Mouse (Mus musculus): ENCODE data around the gene Emcn. TPM values are rescaled to one million over a fixed set of nuclear protein-coding genes. Genes with fewer than 3 reads are reported as not detected.

Gene Emcn
- total RNA-seq, 2 experiments from 2014 or later: 26.3 to 27.4 TPM

DNA sequence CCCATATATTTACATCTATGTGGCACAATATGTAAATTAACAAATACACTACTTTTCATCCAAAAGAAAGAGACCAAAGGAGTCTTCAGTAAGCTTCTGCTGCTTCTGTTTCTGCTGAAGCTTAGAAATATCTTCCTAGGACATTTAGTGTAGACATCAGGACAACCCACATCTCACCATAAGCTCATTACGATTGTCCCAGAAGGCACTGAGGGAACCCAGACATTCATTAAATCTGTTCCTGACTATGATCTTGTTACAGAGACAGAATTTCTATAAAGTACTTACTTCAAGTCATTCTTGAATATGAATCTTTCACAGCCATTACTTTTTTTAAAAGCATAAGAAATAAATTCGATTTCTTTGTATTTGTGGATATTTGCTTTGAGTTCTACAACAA is 41.4 kb downstream of the Emcn start:
- DNase-seq (ENCODE audit: low spot score in 2 of 2): no peak

DNA sequence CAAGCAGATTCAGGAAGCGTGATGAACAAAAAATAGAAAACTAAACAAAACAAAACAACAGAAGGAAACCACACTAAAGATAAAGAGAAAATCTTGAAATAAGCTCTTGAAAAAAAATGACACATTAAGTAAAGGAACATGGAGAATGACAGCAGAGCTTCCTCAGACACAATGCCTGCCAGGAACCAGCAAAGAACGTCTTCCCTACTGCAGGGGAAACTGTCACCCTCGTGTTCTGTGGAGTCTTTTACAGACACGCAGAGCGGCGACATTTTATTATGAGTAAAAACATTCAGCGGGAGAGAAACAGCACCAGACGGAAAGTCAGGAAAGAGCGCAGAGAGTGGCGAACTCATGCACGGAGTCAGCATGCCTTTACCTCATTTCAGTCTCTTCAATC is 54.7 kb downstream of the Emcn start:
- no peak for DNase-seq (ENCODE audit: low spot score in 2 of 2)

DNA sequence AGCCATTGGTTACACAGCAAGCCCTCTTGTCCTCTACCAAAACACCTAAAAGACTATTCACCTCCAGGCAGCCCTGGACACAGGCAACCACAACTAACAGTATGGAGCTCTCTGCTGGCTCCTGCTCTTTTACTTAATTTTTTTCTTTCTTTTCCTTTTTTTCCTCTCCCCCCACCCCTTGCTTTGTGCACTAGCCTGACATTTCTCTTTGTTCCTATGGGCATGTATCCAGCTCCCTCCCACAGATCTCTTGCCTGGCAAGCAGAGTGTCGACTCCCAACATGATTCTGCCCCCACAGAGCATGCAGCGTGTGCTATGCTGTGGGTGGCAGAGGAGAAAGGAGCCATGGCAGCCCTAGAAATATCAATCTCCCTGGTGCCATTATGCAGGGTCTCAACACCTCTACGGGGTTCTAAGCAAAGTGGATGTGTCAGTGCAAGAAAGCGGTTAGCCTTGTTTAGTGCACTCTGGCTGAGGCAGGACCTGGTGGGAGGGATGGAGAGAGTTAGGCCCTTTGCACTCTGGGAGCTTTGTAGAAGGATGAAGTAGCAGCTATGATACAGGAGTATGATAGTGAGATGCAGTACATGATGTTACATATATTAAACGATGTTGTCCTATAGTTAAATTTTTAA is 74.7 kb downstream of the Emcn start:
- DNase-seq (ENCODE audit: low spot score in 2 of 2): no peak

DNA sequence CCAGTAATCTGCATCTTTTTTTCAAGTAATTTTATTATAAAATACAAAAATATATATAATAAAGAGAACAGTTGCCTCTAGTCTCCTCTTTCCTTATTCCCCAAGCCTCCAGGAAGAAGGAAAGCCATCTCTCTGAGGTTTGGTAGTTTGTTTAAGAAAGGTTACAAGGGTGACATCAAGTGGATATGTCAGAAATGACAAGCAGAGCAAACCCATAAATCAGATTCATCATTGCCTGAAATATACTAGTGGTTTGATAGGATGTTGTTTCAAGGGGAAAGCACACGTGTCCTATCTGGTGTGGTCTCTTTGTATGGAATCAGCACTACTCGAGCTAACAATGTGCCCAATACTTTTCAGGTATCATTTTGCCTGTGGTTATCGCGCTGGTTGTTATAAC is 77.8 kb downstream of the Emcn start:
- no peak for DNase-seq (ENCODE audit: low spot score in 2 of 2)

DNA sequence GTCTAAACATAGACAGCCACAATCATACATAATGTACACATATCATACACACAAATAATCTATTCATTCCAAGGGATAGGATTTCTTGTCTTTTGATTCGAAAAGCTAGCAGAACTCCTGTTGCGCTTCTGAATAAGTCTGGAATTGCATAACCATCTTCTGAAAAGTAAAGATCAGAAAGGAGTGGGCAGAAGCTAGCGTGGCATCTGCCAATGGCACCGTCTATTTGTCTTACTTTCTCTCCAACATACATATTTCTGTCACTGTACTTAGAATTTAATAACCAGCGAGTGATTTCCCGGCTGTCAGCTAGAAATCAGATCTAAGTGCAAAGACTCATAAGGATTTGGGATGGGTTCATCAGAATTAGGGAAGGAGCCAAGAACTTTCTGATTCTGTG is 88.6 kb downstream of the Emcn start:
- no peak for DNase-seq (ENCODE audit: low spot score in 2 of 2)

DNA sequence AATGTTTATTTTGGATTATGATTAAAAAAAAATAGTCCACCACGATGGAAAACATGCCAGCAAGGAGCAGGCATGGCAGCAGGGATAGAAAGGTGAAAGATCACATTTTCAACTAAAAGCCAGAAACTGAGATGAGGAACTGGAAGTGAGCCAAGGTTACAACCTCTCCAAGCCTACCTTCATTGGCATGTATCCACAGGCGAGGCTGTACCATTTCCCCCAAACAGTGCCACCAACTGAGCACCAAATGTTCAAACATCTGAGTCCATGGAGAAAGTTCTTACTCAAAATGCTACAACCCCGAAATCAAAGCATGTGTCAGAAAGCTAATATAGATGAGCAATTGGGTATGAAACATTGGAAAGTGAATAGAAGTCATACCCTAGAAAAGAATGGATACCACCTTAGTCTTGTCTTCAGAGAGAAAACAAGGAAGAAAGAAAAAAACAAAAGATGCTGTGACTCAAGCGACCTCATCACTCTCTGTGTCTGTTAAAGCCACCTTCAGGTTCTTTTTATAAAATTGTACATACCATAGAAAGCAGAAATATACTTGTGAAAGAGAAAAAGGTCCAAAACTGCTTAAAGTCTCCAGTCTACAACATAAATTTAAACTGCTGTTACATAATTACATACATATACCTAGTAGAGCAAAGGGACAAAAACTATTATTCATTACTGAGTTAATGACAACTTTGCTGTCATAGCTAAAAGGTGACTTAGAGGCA is 124.2 kb downstream of the Emcn start:
- DNase-seq (ENCODE audit: low spot score in 2 of 2): no peak

DNA sequence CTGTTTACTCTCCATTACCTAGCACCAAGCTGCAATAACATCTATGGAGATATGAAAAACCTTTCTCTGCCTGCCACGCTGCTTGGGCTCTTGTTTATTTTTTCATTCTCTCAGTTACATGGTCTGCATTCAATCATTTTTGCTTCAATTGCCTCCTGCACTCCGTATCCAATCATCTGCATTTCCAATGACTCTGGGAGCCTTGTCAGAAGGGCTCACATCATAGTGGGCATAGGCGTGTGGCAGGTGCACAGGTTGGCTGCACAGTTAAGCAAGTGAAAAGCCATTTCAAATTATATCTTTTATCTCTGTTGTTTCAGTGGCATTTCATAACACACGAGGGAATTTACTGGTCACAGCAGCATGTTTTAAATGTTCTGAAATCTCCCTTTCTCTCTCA is 125.1 kb downstream of the Emcn start:
- DNase-seq (ENCODE audit: low spot score in 2 of 2): no peak

DNA sequence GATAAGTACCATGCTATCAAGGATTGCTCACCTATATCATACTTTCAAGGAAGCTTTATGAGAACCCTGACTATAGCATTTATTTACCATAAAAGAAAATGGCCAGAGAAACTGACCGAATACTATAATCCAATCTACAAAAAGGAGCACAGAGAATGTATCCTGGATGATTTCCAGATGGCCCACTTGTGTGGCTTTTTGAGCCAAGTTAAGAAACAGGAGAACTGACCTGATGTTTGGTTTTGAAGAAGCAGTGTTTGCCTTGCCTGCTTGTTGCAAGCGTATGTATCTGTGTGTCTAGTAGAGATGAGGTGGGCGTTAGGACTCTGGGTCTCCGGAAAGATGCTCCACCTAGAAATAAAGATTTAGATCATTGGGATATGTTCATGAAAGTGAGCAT is 125.9 kb downstream of the Emcn start:
- no peak for DNase-seq (ENCODE audit: low spot score in 2 of 2)

DNA sequence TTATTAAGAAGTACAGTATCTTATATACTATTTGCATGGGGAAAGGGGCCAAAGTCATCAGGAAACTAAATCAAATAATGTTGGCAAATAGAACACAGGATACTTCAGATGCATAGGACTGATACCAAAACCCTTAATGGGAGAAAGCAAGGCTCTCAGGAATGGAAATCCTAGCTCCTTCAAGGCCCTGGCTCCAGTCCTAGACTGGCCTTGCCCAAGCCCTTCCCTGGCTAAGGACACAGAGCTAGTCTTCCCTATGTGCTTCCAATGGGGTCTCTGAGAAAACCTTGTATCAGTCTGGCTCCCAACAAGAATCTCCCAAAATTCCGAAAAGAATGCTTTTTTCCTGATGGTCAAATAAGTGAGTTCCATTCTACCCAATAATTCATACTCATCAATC is 126.5 kb downstream of the Emcn start:
- no peak for DNase-seq (ENCODE audit: low spot score in 2 of 2)

DNA sequence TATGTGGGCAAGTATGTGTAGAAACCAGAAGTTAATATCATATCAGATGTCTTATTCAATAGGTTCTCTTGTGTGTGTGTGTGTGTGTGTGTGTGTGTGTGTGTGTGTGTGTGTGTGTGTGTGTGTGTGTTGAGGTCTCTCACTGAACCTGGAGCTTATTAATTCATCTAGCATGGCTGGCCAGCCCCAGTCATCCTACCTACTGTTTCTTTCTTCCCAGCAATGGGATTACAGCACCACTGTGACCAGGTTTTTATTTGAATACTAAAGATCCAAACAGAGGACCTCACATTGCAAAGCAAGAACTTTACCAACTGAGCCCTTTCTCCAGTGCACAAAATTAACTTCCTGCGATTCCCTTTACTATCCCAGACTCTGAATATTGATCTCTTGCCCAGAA is 131.3 kb downstream of the Emcn start:
- no peak for DNase-seq (ENCODE audit: low spot score in 2 of 2)

DNA sequence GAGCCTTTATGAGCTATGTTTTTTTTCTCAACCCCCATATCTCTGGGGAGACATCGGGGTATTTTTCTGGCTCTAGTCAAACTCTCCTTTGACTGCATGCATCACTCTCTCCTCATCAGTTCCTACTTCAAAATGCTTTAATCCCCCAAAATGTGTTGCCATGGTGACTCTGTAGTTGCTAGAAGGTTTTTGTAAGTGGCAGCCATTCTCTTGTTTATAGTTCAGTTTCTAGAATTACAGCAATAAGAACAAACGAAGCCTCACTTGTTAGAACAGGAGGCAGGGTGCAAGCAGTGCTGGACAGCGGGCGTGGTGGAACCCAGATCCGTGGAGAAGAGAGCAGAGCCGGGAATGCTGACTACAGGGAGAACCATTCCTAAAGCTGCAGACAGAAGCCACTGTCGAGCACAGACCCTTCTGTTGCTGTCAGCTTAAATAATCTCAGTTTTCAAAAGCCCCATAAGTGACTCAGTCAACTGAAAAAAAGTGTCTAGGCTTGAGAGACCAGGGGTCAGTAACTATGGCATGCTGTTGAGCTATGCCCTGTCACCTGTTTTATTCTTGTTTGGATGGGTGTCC is 139.0 kb downstream of the Emcn start:
- DNase-seq (ENCODE audit: low spot score in 2 of 2): no peak

DNA sequence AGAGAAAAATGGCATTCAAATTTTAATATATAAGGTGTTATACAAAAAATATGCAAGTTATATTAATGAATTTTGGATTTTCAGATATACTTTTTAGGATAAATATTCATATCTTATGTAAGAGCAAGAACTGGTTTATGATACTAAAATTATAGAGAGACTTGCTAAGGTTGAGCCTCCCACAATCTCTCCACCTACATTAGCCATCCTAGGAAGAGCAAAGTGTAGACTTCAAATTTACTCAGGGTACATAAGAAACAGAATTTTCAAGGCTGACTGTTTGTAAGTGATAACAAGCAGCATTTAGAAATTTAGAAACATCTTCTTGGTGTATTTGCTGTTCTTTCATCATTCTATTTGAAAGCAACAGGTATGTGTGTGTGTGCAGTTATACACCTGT is 140.3 kb downstream of the Emcn start:
- DNase-seq (ENCODE audit: low spot score in 2 of 2): no peak

All from gastrocnemius, postnatal 4 days (tissue).